In the genomic region with DNA sequence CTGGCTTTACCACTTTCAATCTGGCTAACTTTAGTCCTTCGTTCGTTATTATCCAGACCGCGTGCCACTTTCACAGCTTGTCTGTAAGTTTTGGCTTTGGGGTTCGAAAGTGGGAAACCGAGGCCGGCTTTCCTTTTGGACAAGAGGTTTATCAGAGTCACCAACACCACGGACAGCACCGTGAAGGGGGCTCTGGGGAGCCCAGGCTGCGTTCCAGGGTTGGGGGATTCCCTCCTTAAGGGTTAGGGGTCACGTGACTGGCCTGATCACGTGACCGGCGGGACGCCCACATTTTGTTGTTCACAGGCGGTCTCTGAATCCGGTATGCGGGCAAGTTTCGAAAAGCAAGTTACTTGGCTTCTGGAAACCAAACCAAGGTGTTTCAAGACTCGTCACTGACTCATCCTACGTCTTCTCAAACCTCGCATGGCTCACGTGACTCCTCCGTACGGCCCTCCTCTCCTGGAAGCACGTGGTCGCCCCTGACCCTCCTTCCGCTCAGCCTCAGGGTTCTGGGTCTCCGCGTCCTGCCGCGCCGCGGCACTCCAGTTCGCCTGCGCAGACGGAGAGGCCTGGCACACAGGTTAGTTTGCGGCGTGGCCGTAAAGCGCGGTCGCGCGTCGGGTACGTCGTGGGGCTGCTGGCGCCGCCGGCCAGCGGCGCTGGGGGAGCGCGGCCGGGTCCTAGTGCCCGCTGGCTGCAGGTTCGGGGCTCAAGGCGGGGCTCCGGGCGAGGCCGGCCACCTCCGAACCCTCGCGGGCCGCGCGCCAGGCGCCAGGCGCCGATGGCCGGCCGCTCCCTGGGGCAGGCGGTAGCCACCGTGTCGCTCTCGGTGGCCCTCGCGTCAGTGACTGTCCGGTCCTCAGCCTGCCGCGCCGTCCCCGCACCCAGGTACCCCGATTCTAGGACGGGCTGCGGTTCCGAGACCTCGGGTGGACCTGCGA, we compare ENCODE assay signal across 8 mouse cellular contexts. TPM values are rescaled to one million over a fixed set of nuclear protein-coding genes. Genes with fewer than 3 reads are reported as not detected.
DNase-seq lines count a peak whose midpoint lies in the region; ATAC-seq lines count a peak whose summit lies in the region.

A gene (plus strand): TSS at position 51 of the 944 bp plus-strand sequence.

- peaks cover 17% of the 10 kb centered on the region; the same call in 1 of the 2 replicates for H3K4me1 ChIP-seq in heart, embryonic 10.5 days
- peaks cover 19% of the 10 kb centered on the region for H3K4me1 ChIP-seq in kidney, embryonic 15.5 days

- DNase-seq in B cell, adult 2 months, result peak; percentile 95
- DNase-seq in brain, adult 2 months (ENCODE audit: low read depth, low spot score), result peak; percentile 100
- peak; percentile 99 for DNase-seq in heart, embryonic 10.5 days (ENCODE audit: low spot score)
- peak; percentile 96 for DNase-seq in liver
- peak; percentile 95 to 97 for DNase-seq in spleen, postnatal 4 days (ENCODE audit: low spot score in 2 of 2)

- peak within 1 kb of the TSS; percentile 92 for H3K27ac ChIP-seq in heart, embryonic 10.5 days
- H3K27ac ChIP-seq in kidney, embryonic 15.5 days, result peak within 1 kb of the TSS; percentile 85

- peak within 1 kb of the TSS; percentile 78 for H3K4me2 ChIP-seq in kidney, embryonic 15.5 days

- no peaks in the 10 kb centered on the region for H3K27me3 ChIP-seq in heart, embryonic 10.5 days (ENCODE audit: insufficient read depth, poor library complexity, severe bottlenecking)
- no peaks in the 10 kb centered on the region for H3K27me3 ChIP-seq in kidney, embryonic 15.5 days

- peaks cover 11% of the 10 kb centered on the region for H3K36me3 ChIP-seq in heart, embryonic 10.5 days
- H3K36me3 ChIP-seq in kidney, embryonic 15.5 days, result peaks cover 11% of the 10 kb centered on the region

- H3K4me3 ChIP-seq in heart, embryonic 10.5 days, result peak within 1 kb of the TSS; percentile 75
- H3K4me3 ChIP-seq in kidney, embryonic 15.5 days (replicated peaks), result peak within 1 kb of the TSS; percentile 72

- peak; percentile 88 for ATAC-seq in erythroblast, adult 5-6 weeks (replicated peaks; ENCODE audit: low FRiP score, poor library complexity, severe bottlenecking)
- peak; percentile 98 for ATAC-seq in kidney, embryonic 15.5 days (replicated peaks; ENCODE audit: low FRiP score)
- ATAC-seq in monocyte, adult 5-6 weeks (replicated peaks; ENCODE audit: insufficient number of reproducible peaks, low FRiP score, low TSS enrichment, poor library complexity, severe bottlenecking), result peak; percentile 92

- H3K9ac ChIP-seq in kidney, embryonic 15.5 days, result peak within 1 kb of the TSS; percentile 80

- no peaks in the 10 kb centered on the region for H3K9me3 ChIP-seq in heart, embryonic 10.5 days
- no peaks in the 10 kb centered on the region for H3K9me3 ChIP-seq in kidney, embryonic 15.5 days (replicated peaks)

- WGBS in heart, embryonic 10.5 days, result 5% methylated on average over 90 of the region's 90 CpGs
- 5% methylated on average over 90 of the region's 90 CpGs for WGBS in kidney, embryonic 15.5 days

RNA-seq across cellular contexts. Expression of the gene that starts here (rescaled TPM):
- 13.8 and 14.4 TPM in 2 replicates for total RNA-seq in erythroblast, adult 5-6 weeks (2015; ENCODE audit: low replicate concordance)
- 34.2 and 44.5 TPM in 2 replicates for total RNA-seq in erythroblast, adult 5-6 weeks (2017; ENCODE audit: low replicate concordance)
- polyA plus RNA-seq in heart, embryonic 10.5 days (2016; fragmentation: Nextera tagmentation; extraction: Ambion mirVana), result 55.5 and 68.7 TPM in 2 replicates
- polyA plus RNA-seq in kidney, embryonic 15.5 days (2015; fragmentation: Nextera tagmentation; extraction: Ambion mirVana), result 59.9 and 64.1 TPM in 2 replicates
- total RNA-seq in monocyte, adult 5-6 weeks (2017), result 35.1 to 55.6 TPM (median 38.7 TPM) in 3 replicates

Comparison
In these comparisons a context has a peak if more than half of its experiments do, and no peak if none do; other contexts are left out.
1. Peak in every context shown above with its lines: DNase-seq, ATAC-seq, H3K4me3 ChIP-seq and H3K27ac ChIP-seq.